Mouse (Mus musculus): ENCODE data around the gene Osgep.
"Not testable (repeated sequence)": the region's sequence is repeated elsewhere in the genome, so short reads cannot be mapped to it uniquely, and the experiment has no call there.

Gene Osgep

GRCm38 (mm10) chr14:50924281-50925064 is at the start of gene Osgep, which contains the start of gene Apex1:
Gene Osgep, minus strand, starts transcription at chr14:50924893.
Gene Apex1, plus strand, starts transcription at chr14:50924968.
- peak; percentile 98 for DNase-seq (ENCODE audit: low read depth, low spot score)

GRCm38 (mm10) chr14:50973700-50974099 is 49.0 kb upstream of the Osgep start:
- no peak for DNase-seq (ENCODE audit: low read depth, low spot score)

DNA sequence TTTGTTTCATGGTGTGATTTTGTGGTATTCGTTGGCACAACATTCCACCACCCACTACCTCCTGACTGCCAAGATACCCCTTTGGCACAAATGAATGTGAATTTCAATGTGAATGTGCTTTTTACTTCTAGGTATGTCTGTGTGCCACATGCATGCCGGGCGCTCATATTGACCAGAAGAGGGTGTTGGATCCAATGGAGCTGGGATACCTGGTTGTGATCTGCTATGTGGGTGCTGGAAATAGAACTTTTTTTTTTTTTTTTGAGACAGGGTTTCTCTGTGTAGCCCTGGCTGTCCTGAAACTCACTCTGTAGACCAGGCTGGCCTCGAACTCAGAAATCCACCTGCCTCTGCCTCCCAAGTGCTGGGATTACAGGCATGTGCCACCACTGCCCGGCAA is 48.4 kb upstream of the Osgep start:
- DNase-seq (ENCODE audit: low read depth, low spot score), result peak; percentile 0

GRCm38 (mm10) chr14:50970822-50971221 is 46.1 kb upstream of the Osgep start:
- no peak for DNase-seq (ENCODE audit: low read depth, low spot score)

DNA sequence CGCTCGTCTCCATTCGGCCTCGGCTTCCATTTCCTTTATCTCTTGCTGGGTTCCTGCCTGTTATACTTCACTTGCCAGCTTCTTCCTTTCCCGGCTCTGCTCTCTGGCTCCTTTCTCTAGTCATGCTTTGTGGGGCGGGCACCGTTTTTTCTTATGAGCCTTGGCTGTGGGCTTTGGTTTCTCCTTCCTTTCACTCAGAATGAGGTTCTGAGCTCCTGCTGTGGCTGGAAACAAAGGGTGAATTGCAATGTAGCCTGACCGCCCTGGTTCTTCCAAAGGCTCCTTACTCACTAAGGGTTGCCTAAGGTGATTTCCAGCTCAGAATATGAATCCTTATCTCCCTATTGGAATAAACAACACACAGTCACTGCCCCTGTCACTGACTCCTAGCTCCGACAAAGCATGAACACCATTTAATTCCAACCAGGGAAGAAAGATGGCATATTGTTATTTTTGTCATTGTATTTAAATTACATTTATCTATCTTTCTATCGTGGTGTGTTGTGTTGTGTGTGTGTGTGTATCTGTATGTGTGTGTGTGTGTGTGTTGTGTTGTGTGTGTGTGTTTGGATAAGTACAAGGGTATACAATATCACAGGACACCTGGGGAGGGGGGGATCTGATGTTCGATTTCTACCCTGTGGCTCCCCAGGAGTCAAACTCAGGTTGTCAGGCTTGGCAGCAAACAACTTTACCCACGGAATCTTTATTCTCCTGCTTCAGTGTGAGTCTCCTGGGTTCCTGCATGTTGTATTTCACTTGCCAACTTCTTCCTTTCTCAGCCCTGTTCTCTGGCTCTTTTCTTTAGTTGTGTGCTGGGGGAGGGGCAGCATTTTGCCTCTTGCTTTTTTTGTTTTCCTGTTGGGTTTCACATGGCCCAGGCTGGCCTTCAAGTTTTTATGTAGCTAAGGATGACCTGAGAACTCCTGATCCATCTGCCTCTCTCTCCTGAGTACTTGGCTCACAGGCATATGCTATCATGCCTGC is 45.2 kb upstream of the Osgep start:
- DNase-seq (ENCODE audit: low read depth, low spot score), result no peak

DNA sequence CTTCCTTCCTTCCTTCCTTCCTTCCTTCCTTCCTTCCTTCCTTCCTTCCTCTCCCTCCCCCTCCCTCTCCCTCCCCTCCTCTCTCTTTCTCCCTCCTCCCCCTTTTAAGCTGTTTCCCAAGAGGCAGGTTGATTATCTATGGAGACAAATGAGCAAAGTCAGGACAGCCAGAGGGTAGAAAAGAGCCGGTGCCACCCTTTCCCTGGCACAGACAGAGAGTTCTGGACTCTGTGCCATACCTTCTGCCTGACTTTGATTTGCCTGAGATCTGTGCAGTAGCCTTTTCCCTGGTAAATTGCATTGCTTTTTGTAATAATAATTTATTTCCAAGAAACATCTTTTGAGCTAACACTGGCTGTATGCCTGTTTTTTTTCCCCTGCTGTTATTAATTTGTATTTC is 44.3 kb upstream of the Osgep start:
- no peak for DNase-seq (ENCODE audit: low read depth, low spot score)

GRCm38 (mm10) chr14:50968216-50968980 is 43.7 kb upstream of the Osgep start:
- DNase-seq (ENCODE audit: low read depth, low spot score), result peak; percentile 22

- not testable (repeated sequence) for DNase-seq (ENCODE audit: low read depth, low spot score)
Measured at GRCm38 (mm10) chr14:50958289-50958995, 33.7 kb upstream of the Osgep start.

DNA sequence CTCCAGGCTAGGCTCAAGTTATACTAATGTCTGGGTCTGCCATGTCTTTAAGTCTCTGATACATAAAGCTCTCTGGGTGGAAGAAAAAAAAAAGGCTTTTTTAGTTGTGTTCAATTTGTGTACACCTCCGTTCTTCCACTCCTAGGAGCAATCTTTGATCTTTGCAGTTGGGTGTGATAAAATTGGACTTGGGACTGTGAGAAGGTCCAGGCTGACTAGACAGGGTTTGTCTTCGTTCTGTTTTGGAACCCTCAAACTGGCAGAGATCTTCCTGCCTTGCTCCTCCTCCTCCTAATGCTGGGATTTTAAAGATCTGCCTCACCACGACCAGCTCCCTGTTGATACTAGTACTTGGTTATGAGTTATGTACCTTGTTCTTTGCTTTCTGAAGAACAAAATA is 32.5 kb upstream of the Osgep start:
- DNase-seq (ENCODE audit: low read depth, low spot score), result not testable (repeated sequence)

DNA sequence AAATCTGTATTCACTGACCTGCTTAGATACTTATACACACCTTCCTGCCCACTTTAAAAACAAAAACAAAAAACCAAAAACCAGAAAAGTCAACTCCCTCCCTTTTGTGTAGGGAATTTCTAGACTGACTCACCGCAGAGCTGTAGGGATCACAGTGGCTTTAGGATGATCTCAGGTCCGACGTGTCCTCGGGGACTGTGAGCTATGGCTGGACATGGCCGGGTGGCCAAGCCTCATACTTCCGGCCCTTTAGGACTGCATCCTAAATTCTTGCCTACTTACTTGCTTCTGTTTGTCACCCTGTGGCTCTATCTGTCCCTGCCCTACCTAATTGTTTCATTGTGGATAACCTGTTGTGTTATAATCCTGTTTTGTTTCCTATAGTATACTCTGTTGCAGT is 32.0 kb upstream of the Osgep start:
- not testable (repeated sequence) for DNase-seq (ENCODE audit: low read depth, low spot score)

DNA sequence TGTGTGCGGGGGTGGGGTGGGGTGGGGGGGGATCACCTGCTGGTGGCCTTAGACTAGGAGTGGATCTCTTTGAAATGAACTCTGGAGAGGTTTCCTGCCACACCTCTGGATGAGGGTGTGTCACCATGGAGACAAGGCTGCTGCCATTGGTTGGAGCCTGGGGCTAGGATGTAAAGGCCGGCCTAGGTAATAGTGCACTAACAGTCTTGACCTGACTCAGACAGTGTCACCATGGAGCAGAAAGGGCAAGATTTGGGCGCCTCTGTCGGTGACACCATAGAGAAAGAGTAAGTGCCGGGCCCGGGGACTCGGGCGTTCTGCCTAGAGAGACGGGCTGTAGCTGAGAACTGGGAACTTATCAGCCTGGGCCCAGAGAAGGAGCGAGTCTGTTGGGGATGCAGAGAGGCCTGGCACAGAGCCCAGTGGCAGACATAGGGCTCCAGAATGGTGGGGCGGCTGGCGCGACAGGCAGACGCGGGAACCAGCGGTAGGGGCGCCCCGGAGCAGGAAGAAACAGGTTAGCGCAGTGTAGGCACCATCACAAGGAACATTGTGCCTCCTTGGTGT is 31.3 kb upstream of the Osgep start, which contains the start of gene Pnp2:
Pnp2 (plus strand) TSS at position 51 of the 567 bp plus-strand sequence.
- DNase-seq (ENCODE audit: low read depth, low spot score), result not testable (repeated sequence)

DNA sequence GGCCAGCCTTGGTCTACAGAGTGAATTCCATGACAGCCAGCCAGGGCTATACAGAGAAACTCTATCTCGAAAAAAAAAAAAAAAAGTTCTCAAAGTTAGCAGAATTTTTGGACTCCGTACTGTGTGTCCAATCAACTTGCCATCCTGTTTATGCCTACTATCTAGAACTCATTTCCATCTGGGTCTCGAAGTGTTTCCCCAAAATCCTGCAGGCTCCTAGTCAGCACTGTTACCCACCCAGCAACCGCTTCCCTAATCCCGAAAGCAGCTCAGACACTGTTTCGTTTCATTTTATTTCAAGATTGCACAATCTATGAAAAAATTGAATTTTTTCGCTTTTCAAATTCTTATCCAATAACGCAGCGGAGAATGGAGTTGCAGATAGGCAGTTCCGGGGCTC is 30.8 kb upstream of the Osgep start:
- DNase-seq (ENCODE audit: low read depth, low spot score), result no peak

DNA sequence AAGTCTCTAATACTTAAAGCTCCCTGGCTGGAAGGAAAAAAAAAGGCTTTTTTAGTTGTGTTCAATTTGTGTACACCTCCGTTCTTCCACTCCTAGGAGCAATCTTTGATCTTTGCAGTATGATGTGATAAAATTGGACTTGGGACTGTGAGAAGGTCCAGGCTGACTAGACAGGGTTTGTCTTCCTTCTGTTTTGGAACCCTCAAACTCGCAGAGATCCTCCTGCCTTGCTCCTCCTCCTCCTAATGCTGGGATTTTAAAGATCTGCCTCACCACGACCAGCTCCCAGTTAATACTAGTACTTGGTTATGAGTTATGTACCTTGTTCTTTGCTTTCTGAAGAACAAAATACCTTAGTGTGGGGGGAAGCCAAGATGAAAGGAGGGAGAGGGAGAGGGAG is 20.8 kb upstream of the Osgep start:
- not testable (repeated sequence) for DNase-seq (ENCODE audit: low read depth, low spot score)

DNA sequence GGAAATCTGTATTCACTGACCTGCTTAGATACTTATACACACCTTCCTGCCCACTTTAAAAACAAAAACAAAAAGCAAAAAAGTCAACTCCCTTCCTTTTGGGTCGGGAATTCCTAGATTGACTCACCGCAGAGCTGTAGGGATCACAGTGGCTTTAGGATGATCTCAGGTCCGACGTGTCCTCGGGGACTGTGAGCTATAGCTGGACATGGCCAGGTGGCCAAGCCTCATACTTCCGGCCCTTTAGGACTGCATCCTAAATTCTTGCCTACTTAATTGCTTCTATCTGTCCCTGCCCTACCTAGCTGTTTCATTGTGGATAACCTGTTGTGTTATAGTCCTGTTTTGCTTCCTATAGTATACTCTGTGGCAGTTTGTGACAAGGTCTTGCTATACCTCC is 20.4 kb upstream of the Osgep start:
- not testable (repeated sequence) for DNase-seq (ENCODE audit: low read depth, low spot score)

GRCm38 (mm10) chr14:50944668-50945033 is 20.0 kb upstream of the Osgep start:
- peak; percentile 69 for DNase-seq (ENCODE audit: low read depth, low spot score)

DNA sequence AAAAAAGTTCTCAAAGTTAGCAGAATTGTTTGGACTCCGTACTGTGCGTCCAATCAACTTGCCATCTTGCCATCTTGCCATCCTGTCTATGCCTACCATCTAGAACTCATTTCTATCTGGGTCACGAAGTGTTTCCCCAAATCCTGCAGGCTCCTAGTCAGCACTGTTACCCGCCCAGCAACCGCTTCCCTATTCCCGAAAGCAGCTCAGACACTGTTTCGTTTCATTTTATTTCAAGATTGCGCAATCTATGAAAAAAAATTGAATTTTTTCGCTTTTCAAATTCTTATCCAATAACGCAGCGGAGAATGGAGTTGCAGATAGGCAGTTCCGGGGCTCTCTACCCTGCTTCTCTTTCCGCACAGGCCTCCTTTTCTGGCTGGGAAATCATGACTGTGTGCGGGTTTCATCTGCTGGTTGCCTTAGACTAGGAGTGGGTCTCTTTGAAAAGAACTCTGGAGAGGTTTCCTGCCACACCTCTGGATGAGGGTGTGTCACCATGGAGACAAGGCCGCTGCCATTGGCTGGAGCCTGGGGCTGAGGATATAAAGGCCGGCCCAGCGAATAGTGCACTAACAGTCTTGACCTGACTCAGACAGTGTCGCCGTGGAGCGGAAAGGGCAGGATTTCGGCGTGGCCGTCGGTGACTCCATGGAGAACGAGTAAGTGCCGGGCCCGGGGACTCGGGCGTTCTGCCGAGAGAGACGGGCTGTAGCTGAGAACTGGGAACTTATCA is 19.4 kb upstream of the Osgep start, which contains the start of gene Gm49342:
Gm49342 (plus strand) TSS at position 586 of the 736 bp plus-strand sequence.
- DNase-seq (ENCODE audit: low read depth, low spot score), result peak; percentile 97

- peak; percentile 71 for DNase-seq (ENCODE audit: low read depth, low spot score)
Measured at GRCm38 (mm10) chr14:50938940-50939339, 14.2 kb upstream of the Osgep start.

- no peak for DNase-seq (ENCODE audit: low read depth, low spot score)
Measured at GRCm38 (mm10) chr14:50938119-50938908, 13.6 kb upstream of the Osgep start.

- no peak for DNase-seq (ENCODE audit: low read depth, low spot score)
Measured at GRCm38 (mm10) chr14:50936649-50937048, 12.0 kb upstream of the Osgep start.
